8 mouse cellular contexts compared by ENCODE assay signal in the genomic region with DNA sequence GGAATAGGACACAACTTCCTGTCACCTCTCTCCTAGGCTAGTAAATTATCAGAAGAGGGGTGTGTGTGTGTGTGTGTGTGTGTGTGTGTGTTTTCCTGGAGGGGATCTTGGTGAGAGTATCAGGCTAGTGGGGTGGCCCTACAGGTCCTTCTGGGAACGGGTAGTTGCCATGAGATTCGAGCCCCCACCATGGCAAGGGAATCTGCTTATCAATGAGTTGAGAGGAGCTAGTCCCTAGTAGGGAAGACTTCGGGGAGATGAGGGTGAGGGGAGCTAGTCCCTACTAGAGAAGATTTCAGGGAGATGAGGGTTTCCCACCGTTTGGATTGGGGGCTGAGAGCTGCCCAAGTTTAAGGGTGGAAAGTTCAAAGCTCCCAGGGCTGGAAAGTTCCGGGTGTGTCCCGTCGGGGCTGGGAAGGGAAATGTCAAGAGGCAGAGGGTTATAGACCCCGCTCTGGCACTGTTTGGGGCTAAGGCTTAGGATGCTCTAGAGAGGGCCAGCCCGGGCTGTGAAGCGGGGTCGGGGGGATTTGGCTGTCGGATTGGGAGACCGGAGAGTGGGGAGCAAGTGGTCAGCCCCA. TPM values are rescaled to one million over a fixed set of nuclear protein-coding genes. Genes with fewer than 3 reads are reported as not detected.
DNase-seq lines count a peak whose midpoint lies in the region; ATAC-seq and TF ChIP-seq lines count a peak whose summit lies in the region.

No protein-coding gene starts in this region.

- intact Hi-C loops in gastrocnemius, adult 2 months (cut with DNase I): no loop called here

- peaks cover 13% of the 10 kb centered on the region for H3K36me3 ChIP-seq in heart, postnatal 0 days (replicated peaks; ENCODE audit: control insufficient read depth, insufficient read depth, low read length)
- peaks cover under 1% of the 10 kb centered on the region; the same call in 1 of the 2 replicates for H3K36me3 ChIP-seq in limb, embryonic 15.5 days
- H3K36me3 ChIP-seq in small intestine, adult 2 months (ENCODE audit: control insufficient read depth, insufficient read depth, low read length): peaks cover 11% of the 10 kb centered on the region

- DNase-seq in gastrocnemius, adult 2 months: no peak
- no peak for DNase-seq in gastrocnemius, postnatal 10 days
- no peak for DNase-seq in heart, postnatal 0 days (ENCODE audit: low spot score)
- DNase-seq in left cerebral cortex, adult 18-20 months (ENCODE audit: low spot score in 2 of 2): no peak
- no peak for DNase-seq in frontal cortex, adult 2 months (ENCODE audit: extremely low spot score in 1 of 2, low spot score in 1 of 2)

- H3K9ac ChIP-seq in heart, postnatal 0 days (replicated peaks; ENCODE audit: low read depth, low read length): peak overlapping the region; percentile 93
- peak overlapping the region; percentile 90 for H3K9ac ChIP-seq in limb, embryonic 15.5 days

- H3K4me3 ChIP-seq in gastrocnemius, adult 2 months: peak overlapping the region; percentile 94
- peak overlapping the region; percentile 79 for H3K4me3 ChIP-seq in bone marrow macrophage, adult 2 months (ENCODE audit: insufficient read depth, low read length)
- peak overlapping the region; percentile 78 for H3K4me3 ChIP-seq in heart, postnatal 0 days (ENCODE audit: low read depth, low read length)
- peak overlapping the region; percentile 88 for H3K4me3 ChIP-seq in limb, embryonic 15.5 days
- peak overlapping the region; percentile 98 for H3K4me3 ChIP-seq in small intestine, adult 2 months (ENCODE audit: low read depth, low read length)

- no peak for TF ChIP-seq CTCF in gastrocnemius, adult 2 months (IDR thresholded peaks at IDR 0.05)
- no peak for TF ChIP-seq CTCF in bone marrow macrophage, adult 2 months (IDR thresholded peaks at IDR 0.05; ENCODE audit: low read depth, low read length)
- TF ChIP-seq CTCF in heart, postnatal 0 days (IDR thresholded peaks at IDR 0.05; ENCODE audit: low read depth): no peak
- TF ChIP-seq CTCF in small intestine, adult 2 months (IDR thresholded peaks at IDR 0.05; ENCODE audit: extremely low read depth, insufficient read length, insufficient replicate concordance, low read depth, low read length): no peak

- no peaks in the 10 kb centered on the region for H3K9me3 ChIP-seq in heart, postnatal 0 days (replicated peaks; ENCODE audit: control insufficient read depth, low read length)
- no peaks in the 10 kb centered on the region for H3K9me3 ChIP-seq in limb, embryonic 15.5 days

- H3K4me2 ChIP-seq in heart, postnatal 0 days (ENCODE audit: low read depth, low read length): peak overlapping the region; percentile 73
- peak overlapping the region; percentile 87 for H3K4me2 ChIP-seq in limb, embryonic 15.5 days

- peak overlapping the region; percentile 98 for H3K27ac ChIP-seq in gastrocnemius, adult 2 months
- H3K27ac ChIP-seq in bone marrow macrophage, adult 2 months (ENCODE audit: insufficient read depth, low read depth, low read length): 0 out of 2 replicates have a peak overlapping the region, but pooled peaks have one; percentile 59
- H3K27ac ChIP-seq in heart, postnatal 0 days (ENCODE audit: low read depth): peak overlapping the region; percentile 82
- H3K27ac ChIP-seq in limb, embryonic 15.5 days: peak overlapping the region; percentile 93
- H3K27ac ChIP-seq in small intestine, adult 2 months (ENCODE audit: insufficient read depth, low read depth, low read length): peak overlapping the region; percentile 86

- no peaks in the 10 kb centered on the region for H3K27me3 ChIP-seq in heart, postnatal 0 days (ENCODE audit: control insufficient read depth, insufficient read depth, low read length)
- H3K27me3 ChIP-seq in limb, embryonic 15.5 days: no peaks in the 10 kb centered on the region
- H3K27me3 ChIP-seq in small intestine, adult 2 months (ENCODE audit: control insufficient read depth, insufficient read depth, low read length): no peaks in the 10 kb centered on the region

- TF ChIP-seq EP300 in heart, postnatal 0 days (IDR thresholded peaks at IDR 0.05; ENCODE audit: low read depth): no peak

- TF ChIP-seq POLR2A in bone marrow macrophage, adult 2 months (IDR thresholded peaks at IDR 0.05; ENCODE audit: borderline replicate concordance, low read depth, low read length): peak; percentile 55; the same call in 1 of the 2 replicates
- TF ChIP-seq POLR2A in small intestine, adult 2 months (IDR thresholded peaks at IDR 0.05; ENCODE audit: low read depth, low read length): no peak

- no peak; the same call in 1 of the 2 replicates for ATAC-seq in heart, postnatal 0 days (ENCODE audit: insufficient read depth, low read depth)
- peak; percentile 59 for ATAC-seq in limb, embryonic 15.5 days (ENCODE audit: insufficient number of reproducible peaks, low FRiP score, low TSS enrichment, low read depth)

- WGBS in heart, postnatal 0 days: 3% methylated on average over 13 of the region's 13 CpGs
- WGBS in limb, embryonic 15.5 days: 5% methylated on average over 13 of the region's 13 CpGs
- WGBS in small intestine, adult 2 months: 1% methylated on average over 13 of the region's 13 CpGs

- peaks cover 4% of the 10 kb centered on the region for H3K4me1 ChIP-seq in bone marrow macrophage, adult 2 months (ENCODE audit: control insufficient read depth, insufficient read depth, low read length)
- peaks cover 12% of the 10 kb centered on the region for H3K4me1 ChIP-seq in heart, postnatal 0 days (ENCODE audit: control insufficient read depth, insufficient read depth)
- peaks cover 16% of the 10 kb centered on the region for H3K4me1 ChIP-seq in limb, embryonic 15.5 days
- peaks cover 3% of the 10 kb centered on the region; the same call in 1 of the 2 replicates for H3K4me1 ChIP-seq in small intestine, adult 2 months (ENCODE audit: control insufficient read depth, insufficient read depth, insufficient read length, low read length)

RNA-seq across cellular contexts. Expression of gene Tmem9b, which starts 1.2 kb away (rescaled TPM):
- 10 to 100 TPM; 28.1 to 30.4 TPM for total RNA-seq in gastrocnemius, adult 2 months (2021)
- 10 to 100 TPM; 24.7 to 26.9 TPM for total RNA-seq in gastrocnemius, postnatal 10 days (2021)
- 91.0 and 101 TPM in 2 replicates for polyA plus RNA-seq in bone marrow macrophage, adult 2 months (2012; ENCODE audit: insufficient read depth, insufficient read length, missing spikeins)
- total RNA-seq in heart, postnatal 0 days (2014; rRNA removed; ENCODE audit: low replicate concordance): 111 and 142 TPM in 2 replicates
- polyA plus RNA-seq in heart, postnatal 0 days (2015; fragmentation: Nextera tagmentation; extraction: Ambion mirVana): 72.9 and 74.8 TPM in 2 replicates
- polyA plus RNA-seq in limb, embryonic 15.5 days (2015; fragmentation: Nextera tagmentation; extraction: Ambion mirVana): 64.7 and 74.2 TPM in 2 replicates
- 26.4 and 53.9 TPM in 2 replicates for polyA plus RNA-seq in small intestine, adult 2 months (2012; rRNA removed)
- total RNA-seq in left cerebral cortex, adult 18-20 months (2021): 10 to 100 TPM; 91.6 to 93.1 TPM
- polyA plus RNA-seq in frontal cortex, adult 2 months (2012; rRNA removed): 143 and 149 TPM in 2 replicates

RNA-seq across cellular contexts. Expression of gene Ascl3, which starts 20.0 kb away (rescaled TPM):
- not detected for total RNA-seq in gastrocnemius, adult 2 months (2021)
- total RNA-seq in gastrocnemius, postnatal 10 days (2021): not detected
- polyA plus RNA-seq in bone marrow macrophage, adult 2 months (2012; ENCODE audit: insufficient read depth, insufficient read length, missing spikeins): not detected in 2 replicates
- not detected in 2 replicates for total RNA-seq in heart, postnatal 0 days (2014; rRNA removed; ENCODE audit: low replicate concordance)
- polyA plus RNA-seq in heart, postnatal 0 days (2015; fragmentation: Nextera tagmentation; extraction: Ambion mirVana): 0.34 TPM in 1 of 2 replicates, not detected in the other
- not detected in 2 replicates for polyA plus RNA-seq in limb, embryonic 15.5 days (2015; fragmentation: Nextera tagmentation; extraction: Ambion mirVana)
- polyA plus RNA-seq in small intestine, adult 2 months (2012; rRNA removed): 0.27 and 1.0 TPM in 2 replicates
- not detected for total RNA-seq in left cerebral cortex, adult 18-20 months (2021)
- 0.20 TPM in 1 of 2 replicates, not detected in the other for polyA plus RNA-seq in frontal cortex, adult 2 months (2012; rRNA removed)

RNA-seq across cellular contexts. Expression of gene BC051019, which starts 27.9 kb away (rescaled TPM):
- total RNA-seq in gastrocnemius, adult 2 months (2021): not detected
- total RNA-seq in gastrocnemius, postnatal 10 days (2021): not detected
- not detected in 2 replicates for polyA plus RNA-seq in bone marrow macrophage, adult 2 months (2012; ENCODE audit: insufficient read depth, insufficient read length, missing spikeins)
- 0.27 TPM in 1 of 2 replicates, not detected in the other for total RNA-seq in heart, postnatal 0 days (2014; rRNA removed; ENCODE audit: low replicate concordance)
- 0.48 TPM in 1 of 2 replicates, not detected in the other for polyA plus RNA-seq in heart, postnatal 0 days (2015; fragmentation: Nextera tagmentation; extraction: Ambion mirVana)
- not detected in 2 replicates for polyA plus RNA-seq in limb, embryonic 15.5 days (2015; fragmentation: Nextera tagmentation; extraction: Ambion mirVana)
- polyA plus RNA-seq in small intestine, adult 2 months (2012; rRNA removed): not detected in 2 replicates
- total RNA-seq in left cerebral cortex, adult 18-20 months (2021): not detected
- 0.12 TPM in 1 of 2 replicates, not detected in the other for polyA plus RNA-seq in frontal cortex, adult 2 months (2012; rRNA removed)

RNA-seq across cellular contexts. Expression of gene Nrip3, which starts 30.3 kb away (rescaled TPM):
- total RNA-seq in gastrocnemius, adult 2 months (2021): not detected
- under 1 TPM; 0.14 to 0.43 TPM for total RNA-seq in gastrocnemius, postnatal 10 days (2021)
- polyA plus RNA-seq in bone marrow macrophage, adult 2 months (2012; ENCODE audit: insufficient read depth, insufficient read length, missing spikeins): not detected in 2 replicates
- 0.15 and 0.53 TPM in 2 replicates for total RNA-seq in heart, postnatal 0 days (2014; rRNA removed; ENCODE audit: low replicate concordance)
- 0.18 and 0.33 TPM in 2 replicates for polyA plus RNA-seq in heart, postnatal 0 days (2015; fragmentation: Nextera tagmentation; extraction: Ambion mirVana)
- polyA plus RNA-seq in limb, embryonic 15.5 days (2015; fragmentation: Nextera tagmentation; extraction: Ambion mirVana): 1.5 and 1.7 TPM in 2 replicates
- 0.04 and 1.1 TPM in 2 replicates for polyA plus RNA-seq in small intestine, adult 2 months (2012; rRNA removed)
- 10 to 100 TPM; 82.9 to 87.3 TPM for total RNA-seq in left cerebral cortex, adult 18-20 months (2021)
- polyA plus RNA-seq in frontal cortex, adult 2 months (2012; rRNA removed): 148 and 152 TPM in 2 replicates

RNA-seq across cellular contexts. Expression of gene Akip1, which starts 48.0 kb away (rescaled TPM):
- 10 to 100 TPM; 10.3 to 17.8 TPM for total RNA-seq in gastrocnemius, adult 2 months (2021)
- 10 to 100 TPM in 1 of 2 experiments, 1 to 10 TPM in 1; 9.4 to 11.0 TPM for total RNA-seq in gastrocnemius, postnatal 10 days (2021)
- 27.8 and 29.0 TPM in 2 replicates for polyA plus RNA-seq in bone marrow macrophage, adult 2 months (2012; ENCODE audit: insufficient read depth, insufficient read length, missing spikeins)
- 6.9 and 14.8 TPM in 2 replicates for total RNA-seq in heart, postnatal 0 days (2014; rRNA removed; ENCODE audit: low replicate concordance)
- polyA plus RNA-seq in heart, postnatal 0 days (2015; fragmentation: Nextera tagmentation; extraction: Ambion mirVana): 29.5 and 32.7 TPM in 2 replicates
- polyA plus RNA-seq in limb, embryonic 15.5 days (2015; fragmentation: Nextera tagmentation; extraction: Ambion mirVana): 39.4 and 41.2 TPM in 2 replicates
- 2.7 and 4.3 TPM in 2 replicates for polyA plus RNA-seq in small intestine, adult 2 months (2012; rRNA removed)
- total RNA-seq in left cerebral cortex, adult 18-20 months (2021): 1 to 10 TPM; 3.6 to 6.0 TPM
- polyA plus RNA-seq in frontal cortex, adult 2 months (2012; rRNA removed): 6.7 and 8.7 TPM in 2 replicates
